Mouse (Mus musculus) embryonic stem cell, embryonic (primary cell): ENCODE measurements at regions not wholly inside any gene's neighbourhood (a gene's known extent, or its start where the extent isn't known, plus 50 kb on each side); places are given as distances from the start of the nearest gene placed in this dataset.
"Not testable (repeated sequence)": the region's sequence is repeated elsewhere in the genome, so short reads cannot be mapped to it uniquely, and the experiment has no call there.

Experiments used
- CTCF ChIA-PET, 4 experiments: fragments of 300-600 bp in 2 of 4; fragments of 350-600 bp in 2 of 4; sonication (Branson Sonifier 250); formaldehyde crosslinking; loops; one replicate each; lab custom pipeline; 2022; ENCODE audit warnings: inconsistent platforms in 2 of 4; lab: Charles Lee
- POLR2A ChIA-PET, 4 experiments: fragments of 300-600 bp in 2 of 4; fragments of 350-600 bp in 2 of 4; sonication (Branson Sonifier 250); formaldehyde crosslinking; loops; one replicate each; lab custom pipeline; 2022; ENCODE audit warnings: antibody characterized with exemption in 4 of 4, inconsistent platforms in 1 of 4; lab: Charles Lee

- CTCF ChIA-PET: no interaction called here
- POLR2A ChIA-PET: interaction anchor here in 1 of 4 experiments (1.5 kb wide), 1 partner anchor 10 kb away, joined by 4 read pairs; no protein-coding TSS in a partner anchor
These were observed 213.0 kb upstream of the Klf6 start for GRCm38 (mm10) chr13:5648276-5648675.

DNA sequence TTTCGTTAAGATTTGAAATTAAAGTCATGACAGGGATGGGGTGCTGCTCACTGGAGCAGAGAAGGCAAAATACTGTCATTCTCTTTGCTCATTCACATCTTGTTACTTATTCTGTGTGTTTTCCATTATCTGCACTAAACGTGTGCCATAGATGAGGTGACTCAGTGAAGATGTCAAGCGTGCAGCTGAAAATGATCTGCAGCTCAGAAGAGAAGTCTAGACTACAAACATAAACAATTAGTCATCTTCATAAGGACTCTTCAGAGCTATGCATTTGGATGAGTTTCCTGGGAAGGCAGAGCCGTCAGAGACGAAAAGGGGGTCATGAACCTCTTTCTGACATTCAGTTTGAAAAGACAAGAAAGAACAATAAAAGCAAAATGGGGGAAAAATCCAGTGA, 203.7 kb upstream of the Klf6 start:
- CTCF ChIA-PET: interaction anchor here in 1 of 4 experiments (0.6 kb wide), 1 partner anchor 1000 kb away, joined by 7 read pairs; no protein-coding TSS in a partner anchor
- POLR2A ChIA-PET: no interaction called here

GRCm38 (mm10) chr13:5666235-5667007, 194.9 kb upstream of the Klf6 start:
- POLR2A ChIA-PET: no interaction called here
- CTCF ChIA-PET: no interaction called here

DNA sequence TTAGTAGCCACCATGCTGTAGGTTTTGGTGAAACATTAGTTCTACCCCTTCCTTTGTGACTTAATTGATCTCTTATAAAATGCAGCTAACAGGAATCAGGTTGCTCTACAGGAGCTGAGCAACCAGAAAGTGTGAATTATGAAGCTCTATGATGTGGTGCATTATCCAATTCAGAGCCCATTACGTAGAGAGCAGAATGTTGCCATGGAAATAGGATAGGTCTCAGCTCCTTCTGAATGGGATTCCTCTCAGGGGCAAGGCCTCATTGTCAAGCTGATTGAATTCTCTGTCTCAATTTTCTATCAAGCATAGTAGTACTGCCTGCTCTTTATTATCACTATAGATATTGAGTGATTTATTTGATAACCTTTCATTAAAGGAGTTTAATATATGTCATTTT, 185.6 kb upstream of the Klf6 start:
- CTCF ChIA-PET: interaction anchor here in 1 of 4 experiments (0.5 kb wide), 1 partner anchor 16 kb away, joined by 5 read pairs; no protein-coding TSS in a partner anchor
- POLR2A ChIA-PET: interaction anchor here in 2 of 4 experiments (0.6 to 0.7 kb wide), 2 partner anchors 105 to 185 kb away, joined by 4 read pairs; partner anchors contain the start of gene Klf6 (in 1 of the 2)

GRCm38 (mm10) chr13:5690124-5690523, 171.2 kb upstream of the Klf6 start:
- ChIA-PET CTCF (no interaction called here), POLR2A (interaction anchor here in 1 of 4 experiments (3.0 kb wide), 1 partner anchor 171 kb away, joined by 11 read pairs; the partner anchor contains the start of gene Klf6)

DNA sequence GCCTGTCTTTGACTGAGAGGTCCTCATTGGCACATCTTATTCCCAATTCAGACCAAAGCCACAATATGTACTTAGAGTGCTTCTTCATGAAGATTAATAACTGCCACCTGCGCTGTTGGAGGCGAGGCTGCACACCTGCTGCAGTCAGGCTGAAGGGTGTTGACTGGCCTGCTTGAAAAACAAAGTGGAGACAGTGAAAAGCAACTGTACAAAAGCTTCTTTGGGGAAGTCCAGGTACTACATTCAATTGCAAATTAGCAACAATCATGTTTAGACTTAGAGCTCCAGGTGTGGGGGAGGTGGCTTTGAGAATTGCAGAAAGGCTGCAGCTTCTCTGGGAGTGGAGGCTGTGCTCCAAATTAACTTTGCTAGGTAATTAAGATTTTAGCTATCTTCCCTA, 170.6 kb upstream of the Klf6 start:
- CTCF ChIA-PET: not testable (repeated sequence)
- POLR2A ChIA-PET: interaction anchor here in 2 of 4 experiments (0.9 to 3.0 kb wide), 3 partner anchors 140 to 171 kb away, joined by 3 to 11 read pairs (median 4); partner anchors contain the start of gene Klf6 (in 2 of the 2)

DNA sequence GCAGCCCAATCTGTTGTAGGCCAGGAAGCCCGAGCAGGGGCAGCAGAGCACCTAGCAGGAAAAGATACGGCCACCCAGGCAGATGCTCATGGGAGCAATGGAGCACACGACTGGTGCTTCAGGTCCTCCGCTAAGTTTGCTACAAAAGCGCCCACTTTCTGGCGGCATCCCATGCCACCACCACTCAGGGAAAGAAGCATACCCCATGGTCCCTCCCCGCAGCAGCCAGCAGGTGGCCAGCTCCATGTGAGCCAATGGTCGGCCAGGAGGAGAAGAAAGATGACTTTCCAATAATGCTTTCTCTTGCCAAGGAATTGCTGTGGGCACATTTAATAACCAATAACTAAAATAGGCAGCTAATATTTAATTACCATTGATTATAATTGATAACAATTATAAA, 166.7 kb upstream of the Klf6 start:
- POLR2A ChIA-PET: interaction anchor here in 1 of 4 experiments (1.2 kb wide), 1 partner anchor 169 kb away, joined by 3 read pairs; no protein-coding TSS in a partner anchor
- CTCF ChIA-PET: no interaction called here

GRCm38 (mm10) chr13:5695581-5695980, 165.7 kb upstream of the Klf6 start:
- CTCF ChIA-PET: not testable (repeated sequence)
- POLR2A ChIA-PET: interaction anchor here in 3 of 4 experiments (0.8 to 3.1 kb wide), 4 partner anchors 165 to 168 kb away, joined by 3 to 28 read pairs (median 10); partner anchors contain the start of gene Klf6 (in 3 of the 3)

GRCm38 (mm10) chr13:5696377-5696776, 164.9 kb upstream of the Klf6 start:
- POLR2A ChIA-PET: interaction anchor here in 3 of 4 experiments (0.6 to 3.1 kb wide), 10 partner anchors 13 to 168 kb away, joined by 3 to 28 read pairs (median 4); partner anchors contain the start of gene Klf6 (in 3 of the 3)
- CTCF ChIA-PET: no interaction called here

- CTCF ChIA-PET: not testable (repeated sequence)
- POLR2A ChIA-PET: interaction anchor here (0.6 to 3.1 kb wide), 19 partner anchors 13 to 1780 kb away, joined by 3 to 28 read pairs (median 3); partner anchors contain the start of gene Klf6 (in 4 of the 4)
These were observed 164.0 kb upstream of the Klf6 start for GRCm38 (mm10) chr13:5697329-5697728.

GRCm38 (mm10) chr13:5702071-5702470, 159.2 kb upstream of the Klf6 start:
- POLR2A ChIA-PET: interaction anchor here in 3 of 4 experiments (0.6 to 2.1 kb wide), 6 partner anchors 22 to 517 kb away, joined by 3 to 6 read pairs (median 3); partner anchors contain the start of gene Klf6 (in 2 of the 3)
- CTCF ChIA-PET: interaction anchor here in 1 of 4 experiments (0.6 kb wide), 1 partner anchor 72 kb away, joined by 3 read pairs; no protein-coding TSS in a partner anchor

- ChIA-PET CTCF (no interaction called here), POLR2A (no interaction called here)
These were observed 156.3 kb upstream of the Klf6 start for GRCm38 (mm10) chr13:5704991-5705390.

GRCm38 (mm10) chr13:5711646-5712045, 149.6 kb upstream of the Klf6 start:
- POLR2A ChIA-PET: no interaction called here
- CTCF ChIA-PET: no interaction called here

- CTCF ChIA-PET: interaction anchor here in 1 of 4 experiments (0.6 kb wide), 1 partner anchor 359 kb away, joined by 3 read pairs; no protein-coding TSS in a partner anchor
- POLR2A ChIA-PET: no interaction called here
These were observed 148.0 kb upstream of the Klf6 start for GRCm38 (mm10) chr13:5713195-5713863.

DNA sequence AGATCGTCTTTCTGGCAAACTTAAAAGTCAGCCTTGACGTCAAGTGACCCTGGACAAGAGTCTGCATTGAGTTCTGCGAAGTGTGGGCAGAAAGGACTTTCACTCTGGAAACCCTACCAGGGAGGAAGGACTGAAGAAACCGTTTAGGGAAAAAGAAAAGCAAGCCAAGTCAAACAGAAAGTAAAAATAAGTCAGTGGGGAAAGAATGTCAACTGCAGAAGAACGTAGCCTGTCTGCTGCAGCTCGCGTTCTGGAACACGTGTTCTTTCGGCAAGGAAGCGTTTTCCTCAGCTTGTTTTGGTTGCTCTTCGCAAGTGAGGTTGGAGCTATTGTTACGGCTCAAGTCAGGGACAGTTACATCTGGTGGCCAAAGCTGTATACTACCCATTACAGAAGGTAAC, 147.1 kb upstream of the Klf6 start:
- POLR2A ChIA-PET: no interaction called here
- CTCF ChIA-PET: no interaction called here

DNA sequence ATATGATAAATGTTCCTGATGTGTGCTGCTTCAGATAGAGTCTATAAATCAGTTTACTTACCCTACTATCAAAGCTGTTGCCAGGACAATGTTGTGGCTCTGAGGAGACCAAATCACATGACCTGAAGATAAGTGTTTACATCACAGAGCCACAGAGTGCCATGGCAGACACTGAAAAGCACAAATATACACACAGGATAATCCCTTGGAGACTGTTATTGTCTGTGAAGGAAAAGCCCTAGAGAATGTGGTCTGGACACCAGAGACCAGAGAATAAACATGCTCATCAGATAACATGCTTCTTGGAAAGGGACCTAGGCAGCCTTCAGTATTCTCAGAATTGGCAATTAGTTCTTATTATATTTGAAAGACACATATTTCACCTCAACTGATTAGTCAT, 146.5 kb upstream of the Klf6 start:
- ChIA-PET POLR2A (no interaction called here), CTCF (no interaction called here)

DNA sequence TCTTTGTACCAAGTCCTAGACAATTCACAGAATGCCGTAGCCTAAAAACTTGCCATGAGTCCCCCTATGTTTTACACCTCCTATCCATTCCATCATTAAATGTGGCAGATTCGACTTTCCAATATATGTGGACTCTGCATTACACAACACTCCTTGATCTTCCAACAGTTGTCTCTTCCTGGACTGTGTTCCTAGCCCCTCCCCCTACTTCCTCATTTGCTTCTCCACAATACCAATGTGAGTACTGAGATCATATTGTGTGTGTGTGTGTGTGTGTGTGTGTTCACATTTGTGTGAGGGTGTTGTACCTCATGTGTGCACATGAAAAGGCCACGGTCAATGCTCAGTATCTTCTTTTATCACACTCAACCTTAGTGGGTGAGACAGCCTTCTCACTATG, 144.5 kb upstream of the Klf6 start:
- POLR2A ChIA-PET: no interaction called here

DNA sequence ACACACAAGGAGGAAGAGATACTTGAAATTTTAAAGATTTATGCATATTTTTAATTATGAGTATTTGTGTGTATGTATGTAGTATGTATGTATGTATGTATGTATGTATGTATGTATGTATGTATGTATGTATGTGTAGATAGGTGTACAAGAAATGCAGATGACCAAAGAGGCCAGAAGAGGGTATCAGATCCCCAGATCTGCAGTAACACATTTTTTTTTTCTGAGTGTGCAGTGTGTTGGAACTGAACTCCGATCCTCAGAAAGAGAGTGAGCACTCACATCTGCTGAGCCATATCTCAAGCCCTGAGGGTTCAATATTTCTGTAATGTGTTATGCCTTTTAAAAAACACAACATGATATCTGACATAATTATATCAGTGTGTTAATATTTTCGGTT, 138.0 kb upstream of the Klf6 start:
- POLR2A ChIA-PET: no interaction called here
- CTCF ChIA-PET: no interaction called here

More for the DNA sequence above, 144.5 kb upstream of the Klf6 start:
- CTCF ChIA-PET: no interaction called here

GRCm38 (mm10) chr13:5724364-5724763, 136.9 kb upstream of the Klf6 start:
- ChIA-PET CTCF (no interaction called here), POLR2A (no interaction called here)
